Mouse (Mus musculus) lung, embryonic 14.5 days (tissue): ENCODE measurements around the gene Proser3. TPM values are rescaled to one million over a fixed set of nuclear protein-coding genes. Genes with fewer than 3 reads are reported as not detected.

Experiments used
- ATAC-seq: fragments of 200-750 bp; cut with Nextera tagmentation; 2 replicates; pipeline ENCODE4 v1.8.0; 2017; ENCODE audit warnings: mild to moderate bottlenecking, moderate TSS enrichment, moderate library complexity; ENCODE audit not compliant: insufficient read depth
- DNase-seq: peaks from one replicate; pipeline ENCODE4 v3.0.0-alpha.2; 2015
- H3K27ac ChIP-seq: fragments of 300-500 bp; sonication (generic); 2 replicates; pipeline ENCODE4 v1.5.1; 2014; ENCODE audit warnings: low read depth, mild to moderate bottlenecking, moderate library complexity
- H3K27me3 ChIP-seq: fragments of 300-500 bp; sonication (generic); 2 replicates; pipeline ENCODE4 v1.6.1; 2014; ENCODE audit warnings: low read length, control low read depth; ENCODE audit not compliant: insufficient read depth
- H3K36me3 ChIP-seq: fragments of 300-500 bp; sonication (generic); 2 replicates; pipeline ENCODE4 v1.6.1; 2014; ENCODE audit warnings: control low read depth; ENCODE audit not compliant: insufficient read depth
- H3K4me1 ChIP-seq: fragments of 300-500 bp; sonication (generic); 2 replicates; pipeline ENCODE4 v1.6.1; 2014; ENCODE audit warnings: antibody characterized with exemption, control low read depth; ENCODE audit not compliant: insufficient read depth
- H3K4me2 ChIP-seq: fragments of 300-500 bp; sonication (generic); 2 replicates; pipeline ENCODE4 v1.6.1; 2014; ENCODE audit warnings: mild to moderate bottlenecking
- H3K4me3 ChIP-seq: fragments of 300-500 bp; sonication (generic); 2 replicates; pipeline ENCODE4 v1.5.1; 2014; ENCODE audit warnings: low read depth, low read length
- H3K9ac ChIP-seq: fragments of 300-500 bp; sonication (generic); 2 replicates; pipeline ENCODE4 v1.6.1; 2014
- H3K9me3 ChIP-seq: fragments of 300-500 bp; sonication (generic); 2 replicates; pipeline ENCODE4 v1.6.1; 2016; ENCODE audit warnings: low read depth, low read length, control low read depth
- CTCF ChIP-seq: IDR thresholded peaks from 2 replicates; pipeline ENCODE4 v1.5.1; 2016; ENCODE audit warnings: antibody characterized with exemption, low read depth
- WGBS: fragments of 180-500 bp; shearing (Covaris S2); extraction: QIAGEN DNeasy Blood & Tissue Kit; methylation state at CpG from one replicate; pipeline ENCODE4 v1.1.7; 2014; 5-methylcytosine and 5-hydroxymethylcytosine counted together
- polyA plus RNA-seq: library from polyadenylated mRNA; unstranded; fragments of >200 nt; fragmentation: Nextera tagmentation; extraction: Ambion mirVana; gene quantifications from 2 replicates; pipeline ENCODE4 v1.2.1, GENCODE M21; 2014

The Proser3 gene
- polyA plus RNA-seq, 1 experiment from 2014 or later = 18.3 TPM

DNA sequence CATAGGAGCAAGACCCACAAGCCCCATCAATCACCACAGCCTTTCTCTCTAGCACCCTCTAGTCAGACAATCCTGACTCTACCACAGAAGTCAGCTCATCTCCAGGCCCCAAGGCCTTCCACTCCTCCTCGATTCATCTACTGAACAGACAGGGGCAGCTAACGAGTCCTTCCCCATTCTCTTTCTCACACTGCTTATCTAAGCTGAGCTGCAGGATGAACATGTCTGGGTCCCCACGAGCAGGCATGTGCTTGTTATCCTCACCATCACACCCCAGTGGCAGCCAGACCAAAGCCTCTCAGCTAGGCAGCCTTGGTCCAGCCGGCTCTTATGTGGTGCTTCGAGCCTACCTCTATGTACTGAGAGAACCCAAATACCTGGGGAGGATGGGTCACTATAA is 20.3 kb upstream of the Proser3 start:
- Histone ChIP-seq H3K9ac (no peak overlapping the region), H3K4me2 (no peak overlapping the region), H3K36me3 (peaks cover 94% of the 10 kb centered on the region), H3K27me3 (no peaks in the 10 kb centered on the region), H3K4me3 (no peak overlapping the region), H3K9me3 (no peaks in the 10 kb centered on the region), H3K27ac (no peak overlapping the region), H3K4me1 (no peaks in the 10 kb centered on the region)
- no peak for TF ChIP-seq CTCF
- no peak for ATAC-seq
- whole genome bisulfite sequencing = 90% methylated on average over 5 of the region's 5 CpGs
- no peak for DNase-seq

DNA sequence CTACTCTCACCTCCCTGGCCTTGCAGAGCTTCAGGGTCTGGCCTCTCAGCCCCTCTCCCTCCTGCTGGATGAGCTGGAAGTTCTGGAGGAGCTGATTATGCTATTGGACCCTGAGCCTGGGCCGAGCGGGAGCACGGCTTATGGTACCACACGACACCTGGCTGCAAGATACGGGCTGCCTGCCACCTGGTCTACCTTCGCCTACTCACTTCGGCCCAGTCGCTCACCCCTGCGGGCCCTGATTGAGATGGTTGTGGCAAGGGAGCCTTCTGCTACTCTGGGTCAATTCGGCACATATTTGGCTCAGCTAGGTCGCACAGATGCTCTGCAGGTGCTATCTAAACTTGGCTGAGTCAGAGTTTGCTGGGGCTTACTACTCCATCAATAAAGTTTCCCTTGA is 15.5 kb upstream of the Proser3 start:
- no peak for TF ChIP-seq CTCF
- ATAC-seq = no peak
- peaks cover 76% of the 10 kb centered on the region for H3K36me3 ChIP-seq

DNA sequence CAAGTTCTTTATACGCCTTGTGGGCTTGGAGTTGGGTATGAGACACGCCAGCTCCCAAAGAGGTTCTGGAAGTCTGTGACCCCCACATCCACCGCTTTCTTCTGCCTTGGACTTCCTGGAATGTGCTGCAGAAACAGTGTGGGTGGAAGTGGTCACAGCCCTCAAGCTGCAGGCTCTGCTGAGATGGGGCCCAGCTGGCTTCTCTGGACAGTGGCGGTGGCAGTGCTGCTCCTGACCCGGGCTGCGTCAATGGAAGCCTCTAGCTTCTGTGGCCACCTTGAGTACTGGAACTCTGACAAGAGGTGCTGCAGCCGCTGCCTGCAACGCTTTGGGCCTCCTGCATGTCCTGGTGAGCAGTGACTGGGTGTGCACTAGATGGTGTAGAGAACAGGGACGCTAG is 13.9 kb upstream of the Proser3 start:
- Histone ChIP-seq H3K4me3 (no peak overlapping the region), H3K9me3 (no peaks in the 10 kb centered on the region), H3K27ac (no peak overlapping the region), H3K4me2 (no peak overlapping the region), H3K27me3 (no peaks in the 10 kb centered on the region), H3K9ac (no peak overlapping the region), H3K36me3 (peaks cover 60% of the 10 kb centered on the region), H3K4me1 (no peaks in the 10 kb centered on the region)
- 70% methylated on average over 9 of the region's 9 CpGs for WGBS
- DNase-seq = no peak
- TF ChIP-seq CTCF = no peak
- no peak for ATAC-seq

More for the DNA sequence above, 15.5 kb upstream of the Proser3 start:
- Histone ChIP-seq H3K4me3 (no peak overlapping the region), H3K4me2 (no peak overlapping the region), H3K9ac (no peak overlapping the region), H3K27me3 (no peaks in the 10 kb centered on the region), H3K9me3 (no peaks in the 10 kb centered on the region), H3K4me1 (no peaks in the 10 kb centered on the region), H3K27ac (no peak overlapping the region)
- 81% methylated on average over 11 of the region's 11 CpGs for WGBS
- no peak for DNase-seq

DNA sequence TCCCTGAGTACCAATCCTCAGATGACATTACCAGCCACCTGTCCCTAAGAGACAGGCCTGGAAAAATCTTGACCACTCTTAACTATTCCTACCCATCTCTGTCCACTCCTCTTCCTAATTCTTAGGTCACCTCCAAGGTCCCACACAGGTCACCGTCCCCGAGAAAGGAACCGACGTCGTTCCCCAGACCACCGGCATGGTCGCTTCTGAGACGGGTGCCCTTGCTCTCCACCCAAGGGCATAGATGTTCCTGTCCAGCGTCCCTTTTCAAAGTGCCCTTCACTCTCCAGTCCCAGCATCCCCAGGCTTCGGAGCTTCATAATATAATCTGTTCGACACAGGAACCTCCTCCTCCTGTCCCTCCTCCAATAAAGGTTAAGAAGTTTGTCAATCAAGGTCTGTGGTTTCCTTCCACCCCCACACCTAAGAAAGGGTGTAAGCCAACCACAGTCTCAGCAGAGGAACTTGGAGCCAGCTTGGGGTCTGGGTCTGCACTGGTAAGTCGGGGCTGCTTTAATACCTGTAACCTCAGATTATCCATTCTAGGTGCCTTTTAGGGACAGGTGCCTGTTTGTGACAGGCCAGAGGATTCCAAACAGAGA is 13.0 kb upstream of the Proser3 start, which contains the start of gene Igflr1:
Gene Igflr1, plus strand, starts transcription at position 458 of the 602 bp plus-strand sequence.
- H3K9me3 ChIP-seq = no peaks in the 10 kb centered on the region
- WGBS = 93% methylated on average over 12 of the region's 12 CpGs
- no peak for TF ChIP-seq CTCF
- ATAC-seq = no peak
- H3K36me3 ChIP-seq = peaks cover 51% of the 10 kb centered on the region
- H3K27me3 ChIP-seq = no peaks in the 10 kb centered on the region
- no peak for DNase-seq
- H3K4me1 ChIP-seq = no peaks in the 10 kb centered on the region
- no peak within 1 kb of the TSS; the same call in 1 of the 2 replicates for H3K4me2 ChIP-seq
- no peak within 1 kb of the TSS for H3K9ac ChIP-seq
- H3K4me3 ChIP-seq = no peak within 1 kb of the TSS
- no peak within 1 kb of the TSS for H3K27ac ChIP-seq

DNA sequence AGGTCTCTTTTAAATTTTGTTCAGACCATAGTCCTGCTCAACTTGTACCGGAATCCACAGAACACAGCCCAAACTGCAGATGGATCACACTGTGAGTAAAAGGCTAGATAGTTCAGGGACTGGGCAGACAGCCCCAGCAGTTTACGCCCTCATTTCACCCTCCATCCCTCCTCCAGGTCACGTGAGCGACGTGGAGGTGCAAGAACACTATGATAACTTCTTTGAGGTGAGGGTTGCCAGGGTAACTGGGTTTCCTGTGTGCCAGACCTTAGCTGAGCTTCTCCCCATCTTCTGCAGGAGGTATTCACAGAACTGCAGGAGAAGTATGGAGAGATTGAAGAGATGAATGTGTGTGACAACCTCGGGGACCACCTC is 11.8 kb upstream of the Proser3 start:
- no peak for DNase-seq
- H3K36me3 ChIP-seq = peaks cover 39% of the 10 kb centered on the region
- H3K27ac ChIP-seq = peak overlapping the region; percentile 96; the same call in 1 of the 2 replicates

DNA sequence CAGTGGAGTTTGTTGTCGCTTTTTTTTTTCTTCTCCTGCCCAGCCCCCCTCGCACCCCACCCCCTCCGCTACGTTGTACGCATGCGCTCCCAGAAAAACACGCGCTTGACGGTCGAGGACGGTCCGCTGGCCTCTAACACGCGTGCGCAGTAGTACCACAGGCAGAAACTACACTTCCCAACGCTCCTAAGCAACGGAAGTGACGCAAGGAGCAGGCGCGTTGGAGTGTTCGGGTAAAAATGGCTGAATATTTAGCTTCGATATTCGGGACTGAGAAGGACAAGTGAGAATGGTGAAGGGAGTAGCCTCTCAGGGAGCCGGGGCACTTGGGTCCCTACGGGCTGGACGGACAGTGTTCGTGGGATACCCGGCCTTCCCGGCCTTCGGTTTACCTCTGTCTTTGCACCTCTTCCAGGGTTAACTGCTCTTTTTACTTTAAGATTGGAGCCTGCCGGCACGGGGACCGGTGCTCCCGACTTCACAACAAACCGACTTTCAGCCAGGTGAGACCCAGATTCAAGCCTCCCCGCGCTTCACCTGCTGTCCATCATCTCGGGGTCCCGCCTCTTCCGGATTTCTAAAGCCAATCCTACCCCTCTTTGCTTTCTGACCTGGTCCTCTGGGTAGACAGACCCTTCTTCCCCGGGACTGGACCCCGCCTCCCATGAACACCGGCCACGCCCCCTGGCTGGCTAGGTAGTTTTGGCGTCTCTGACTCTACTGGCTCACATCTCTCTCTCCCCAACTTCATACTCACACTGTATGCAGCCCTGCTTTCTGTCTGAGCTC is 11.2 kb upstream of the Proser3 start, which contains the start of the genes U2af1l4, Gm49396 and Psenen:
Gene U2af1l4, plus strand, starts transcription at position 185 of the 789 bp plus-strand sequence.
Gene Gm49396, plus strand, starts transcription at position 228 of the 789 bp plus-strand sequence.
Gene Psenen, minus strand, starts transcription at position 511 of the 789 bp plus-strand sequence.
- Histone ChIP-seq H3K36me3 (peaks cover 33% of the 10 kb centered on the region), H3K4me3 (peak within 1 kb of the TSS; percentile 79), H3K9ac (peak within 1 kb of the TSS; percentile 65), H3K4me1 (0 out of 2 replicates have a peak, but pooled peaks cover 5% of the 10 kb centered on the region), H3K4me2 (peak within 1 kb of the TSS; percentile 79), H3K27me3 (no peaks in the 10 kb centered on the region), H3K27ac (peak within 1 kb of the TSS; percentile 96), H3K9me3 (no peaks in the 10 kb centered on the region)
- WGBS = under 1% methylated on average over 45 of the region's 45 CpGs
- ATAC-seq = peak; percentile 87
- DNase-seq = peak; percentile 99
- no peak for TF ChIP-seq CTCF

More for the DNA sequence above, 11.8 kb upstream of the Proser3 start:
- no peaks in the 10 kb centered on the region for H3K27me3 ChIP-seq
- ATAC-seq = no peak; the same call in 1 of the 2 replicates
- no peaks in the 10 kb centered on the region for H3K9me3 ChIP-seq
- WGBS = 19% methylated on average over 6 of the region's 6 CpGs
- H3K4me1 ChIP-seq = no peaks in the 10 kb centered on the region
- peak overlapping the region; percentile 79 for H3K4me3 ChIP-seq
- TF ChIP-seq CTCF = no peak
- H3K4me2 ChIP-seq = peak overlapping the region; percentile 79
- H3K9ac ChIP-seq = peak overlapping the region; percentile 65
